8 mouse cellular contexts compared by ENCODE assay signal in genomic region chr9:57640384-57640783, GRCm38 (mm10). TPM values are rescaled to one million over a fixed set of nuclear protein-coding genes. Genes with fewer than 3 reads are reported as not detected.
A peak's percentile ranks its signal among the peaks of the same experiment; 100 is the strongest.
DNase-seq lines count a peak whose midpoint lies in the region; ATAC-seq and TF ChIP-seq lines count a peak whose summit lies in the region.

No protein-coding gene starts in this region.

- ATAC-seq in heart, embryonic 16.5 days (replicated peaks; ENCODE audit: extremely low read depth, insufficient read depth, low FRiP score), result peak; percentile 41
- ATAC-seq in stomach, embryonic 14.5 days (ENCODE audit: insufficient number of reproducible peaks, insufficient read depth, low FRiP score, low read depth), result peak; percentile 66

- 7% methylated on average over 15 of the region's 15 CpGs for WGBS in heart, embryonic 16.5 days
- WGBS in stomach, embryonic 14.5 days, result 10% methylated on average over 15 of the region's 15 CpGs

- H3K9ac ChIP-seq in heart, embryonic 16.5 days (ENCODE audit: low read length), result peak overlapping the region; percentile 66; the same call in 1 of the 2 replicates
- peak overlapping the region; percentile 28; the same call in 1 of the 2 replicates for H3K9ac ChIP-seq in stomach, embryonic 14.5 days (replicated peaks; ENCODE audit: low read depth, low read length)

- no peaks in the 10 kb centered on the region for H3K9me3 ChIP-seq in heart, embryonic 16.5 days (replicated peaks; ENCODE audit: control insufficient read depth, low read length)
- H3K9me3 ChIP-seq in megakaryocyte, embryonic 14.5 days, result no peaks in the 10 kb centered on the region
- no peaks in the 10 kb centered on the region for H3K9me3 ChIP-seq in stomach, embryonic 14.5 days (ENCODE audit: control insufficient read depth, low read depth, low read length)

- peak overlapping the region; percentile 26; the same call in 1 of the 2 replicates for H3K27ac ChIP-seq in embryonic fibroblast, embryonic 13.5 days (ENCODE audit: insufficient read depth, low read length)
- peak overlapping the region; percentile 94 for H3K27ac ChIP-seq in heart, embryonic 16.5 days (ENCODE audit: low read length)
- peak overlapping the region; percentile 87 for H3K27ac ChIP-seq in stomach, embryonic 14.5 days (ENCODE audit: low read length)

- no peak for TF ChIP-seq CTCF in embryonic fibroblast, embryonic 13.5 days (IDR thresholded peaks at IDR 0.05; ENCODE audit: borderline replicate concordance, insufficient read depth, low read length)

- H3K36me3 ChIP-seq in heart, embryonic 16.5 days (ENCODE audit: control insufficient read depth, insufficient read depth), result no peaks in the 10 kb centered on the region; the same call in 1 of the 2 replicates
- H3K36me3 ChIP-seq in megakaryocyte, embryonic 14.5 days (replicated peaks; ENCODE audit: low read length), result peaks cover 61% of the 10 kb centered on the region
- no peaks in the 10 kb centered on the region for H3K36me3 ChIP-seq in stomach, embryonic 14.5 days (ENCODE audit: control insufficient read depth, insufficient read depth, low read length)

- no peaks in the 10 kb centered on the region for H3K27me3 ChIP-seq in heart, embryonic 16.5 days (ENCODE audit: control insufficient read depth, insufficient read depth, low read length)
- H3K27me3 ChIP-seq in megakaryocyte, embryonic 14.5 days (replicated peaks), result no peaks in the 10 kb centered on the region
- no peaks in the 10 kb centered on the region for H3K27me3 ChIP-seq in stomach, embryonic 14.5 days (ENCODE audit: control insufficient read depth, insufficient read depth, low read length)

- TF ChIP-seq POLR2A in embryonic fibroblast, embryonic 13.5 days (IDR thresholded peaks at IDR 0.05; ENCODE audit: low read depth, low read length), result no peak

- H3K4me3 ChIP-seq in embryonic fibroblast, embryonic 13.5 days (ENCODE audit: insufficient read depth, low read length), result no peak overlapping the region
- peak overlapping the region; percentile 24 for H3K4me3 ChIP-seq in heart, embryonic 16.5 days (ENCODE audit: low read length)
- H3K4me3 ChIP-seq in megakaryocyte, embryonic 14.5 days (replicated peaks), result peak overlapping the region; percentile 98
- peak overlapping the region; percentile 19; the same call in 1 of the 2 replicates for H3K4me3 ChIP-seq in stomach, embryonic 14.5 days (ENCODE audit: low read depth, low read length)

- H3K4me1 ChIP-seq in embryonic fibroblast, embryonic 13.5 days (ENCODE audit: control insufficient read depth, insufficient read depth, low read length), result peaks cover 49% of the 10 kb centered on the region
- peaks cover 69% of the 10 kb centered on the region for H3K4me1 ChIP-seq in heart, embryonic 16.5 days (ENCODE audit: control insufficient read depth, insufficient read depth, low read length)
- H3K4me1 ChIP-seq in megakaryocyte, embryonic 14.5 days, result peaks cover 87% of the 10 kb centered on the region
- peaks cover 74% of the 10 kb centered on the region for H3K4me1 ChIP-seq in stomach, embryonic 14.5 days (ENCODE audit: control insufficient read depth, insufficient read depth, low read length)

- DNase-seq in urinary bladder, adult 18-20 months (ENCODE audit: low spot score in 2 of 2), result peak; percentile 51 to 70
- no peak for DNase-seq in urinary bladder, postnatal 10 days (ENCODE audit: low spot score)
- DNase-seq in kidney, postnatal 14 days, result peak; percentile 59
- DNase-seq in cerebellum, postnatal 25 days, result no peak

- peak overlapping the region; percentile 54 for H3K4me2 ChIP-seq in heart, embryonic 16.5 days (ENCODE audit: low read depth, low read length)
- H3K4me2 ChIP-seq in stomach, embryonic 14.5 days (replicated peaks; ENCODE audit: low read depth, low read length), result peak overlapping the region; percentile 41

RNA-seq across cellular contexts. Expression of gene Csk, which starts 13.0 kb away (rescaled TPM):
- 51.2 and 56.2 TPM in 2 replicates for polyA plus RNA-seq in embryonic fibroblast, embryonic 13.5 days (2011; ENCODE audit: insufficient read length, low read depth, missing spikeins)
- 20.4 and 29.9 TPM in 2 replicates for polyA plus RNA-seq in heart, embryonic 16.5 days (2015; fragmentation: Nextera tagmentation; extraction: Ambion mirVana)
- 400 and 436 TPM in 2 replicates for polyA plus RNA-seq in megakaryocyte, embryonic 14.5 days (2012; ENCODE audit: insufficient read depth, low replicate concordance)
- 29.1 and 30.9 TPM in 2 replicates for polyA plus RNA-seq in stomach, embryonic 14.5 days (2014; fragmentation: Nextera tagmentation; extraction: Ambion mirVana)

RNA-seq across cellular contexts. Expression of gene Lman1l, which starts 19.8 kb away (rescaled TPM):
- not detected in 2 replicates for polyA plus RNA-seq in embryonic fibroblast, embryonic 13.5 days (2011; ENCODE audit: insufficient read length, low read depth, missing spikeins)
- polyA plus RNA-seq in heart, embryonic 16.5 days (2015; fragmentation: Nextera tagmentation; extraction: Ambion mirVana), result 0.11 TPM in 1 of 2 replicates, not detected in the other
- not detected in 2 replicates for polyA plus RNA-seq in megakaryocyte, embryonic 14.5 days (2012; ENCODE audit: insufficient read depth, low replicate concordance)
- polyA plus RNA-seq in stomach, embryonic 14.5 days (2014; fragmentation: Nextera tagmentation; extraction: Ambion mirVana), result not detected in 2 replicates

RNA-seq across cellular contexts. Expression of gene Cplx3, which starts 34.3 kb away (rescaled TPM):
- not detected in 2 replicates for polyA plus RNA-seq in embryonic fibroblast, embryonic 13.5 days (2011; ENCODE audit: insufficient read length, low read depth, missing spikeins)
- polyA plus RNA-seq in heart, embryonic 16.5 days (2015; fragmentation: Nextera tagmentation; extraction: Ambion mirVana), result not detected in 2 replicates
- 1.1 TPM in 1 of 2 replicates, not detected in the other for polyA plus RNA-seq in megakaryocyte, embryonic 14.5 days (2012; ENCODE audit: insufficient read depth, low replicate concordance)
- not detected in 2 replicates for polyA plus RNA-seq in stomach, embryonic 14.5 days (2014; fragmentation: Nextera tagmentation; extraction: Ambion mirVana)

RNA-seq across cellular contexts. Expression of gene Cyp1a2, which starts 43.1 kb away (rescaled TPM):
- polyA plus RNA-seq in embryonic fibroblast, embryonic 13.5 days (2011; ENCODE audit: insufficient read length, low read depth, missing spikeins), result not detected in 2 replicates
- polyA plus RNA-seq in heart, embryonic 16.5 days (2015; fragmentation: Nextera tagmentation; extraction: Ambion mirVana), result 0.07 TPM in 1 of 2 replicates, not detected in the other
- not detected in 2 replicates for polyA plus RNA-seq in megakaryocyte, embryonic 14.5 days (2012; ENCODE audit: insufficient read depth, low replicate concordance)
- polyA plus RNA-seq in stomach, embryonic 14.5 days (2014; fragmentation: Nextera tagmentation; extraction: Ambion mirVana), result not detected in 2 replicates

RNA-seq across cellular contexts. Expression of gene Cyp1a1, which starts 47.3 kb away (rescaled TPM):
- not detected in 2 replicates for polyA plus RNA-seq in embryonic fibroblast, embryonic 13.5 days (2011; ENCODE audit: insufficient read length, low read depth, missing spikeins)
- polyA plus RNA-seq in heart, embryonic 16.5 days (2015; fragmentation: Nextera tagmentation; extraction: Ambion mirVana), result not detected in 2 replicates
- 1.0 TPM in 1 of 2 replicates, not detected in the other for polyA plus RNA-seq in megakaryocyte, embryonic 14.5 days (2012; ENCODE audit: insufficient read depth, low replicate concordance)
- not detected in 2 replicates for polyA plus RNA-seq in stomach, embryonic 14.5 days (2014; fragmentation: Nextera tagmentation; extraction: Ambion mirVana)

Comparison
In these comparisons a context has a peak if more than half of its experiments do, and no peak if none do; other contexts are left out.
1. DNase-seq: peak in urinary bladder, adult 18-20 months (2 of 2) and kidney, postnatal 14 days (single experiment); none in urinary bladder, postnatal 10 days (single experiment) and cerebellum, postnatal 25 days (0 of 2).
2. H3K27ac ChIP-seq: peak in every context shown above with its lines; median percentile 94 in heart, embryonic 16.5 days; 87 in stomach, embryonic 14.5 days; 26 in embryonic fibroblast, embryonic 13.5 days.